Mouse (Mus musculus) limb, embryonic 12.5 days (tissue): ENCODE results near the gene Gal3st4. TPM values are rescaled to one million over a fixed set of nuclear protein-coding genes. Genes with fewer than 3 reads are reported as not detected.

Source experiments
- ATAC-seq: fragments of 200-750 bp; cut with Nextera tagmentation; 2 replicates; pipeline ENCODE4 v1.8.0; 2017; ENCODE audit warnings: low read depth, moderate TSS enrichment; ENCODE audit not compliant: insufficient number of reproducible peaks, insufficient read depth, low FRiP score, low TSS enrichment
- H3K27ac ChIP-seq: fragments of 300-500 bp; sonication (generic); 2 replicates; pipeline ENCODE4 v1.5.1; 2016; ENCODE audit warnings: mild to moderate bottlenecking, moderate library complexity
- H3K27me3 ChIP-seq: fragments of 300-500 bp; sonication (generic); 2 replicates; pipeline ENCODE4 v1.6.1; 2016; ENCODE audit warnings: mild to moderate bottlenecking, moderate library complexity
- H3K36me3 ChIP-seq: fragments of 300-500 bp; sonication (generic); 2 replicates; pipeline ENCODE4 v1.6.1; 2016; ENCODE audit warnings: mild to moderate bottlenecking, moderate library complexity
- H3K4me1 ChIP-seq: fragments of 300-500 bp; sonication (generic); replicated peaks from 2 replicates; pipeline ENCODE4 v1.6.1; 2016
- H3K4me2 ChIP-seq: fragments of 300-500 bp; sonication (generic); 2 replicates; pipeline ENCODE4 v1.6.1; 2016; ENCODE audit warnings: mild to moderate bottlenecking, moderate library complexity
- H3K4me3 ChIP-seq: fragments of 300-500 bp; sonication (generic); replicated peaks from 2 replicates; pipeline ENCODE4 v1.5.1; 2016; ENCODE audit warnings: mild to moderate bottlenecking
- H3K9ac ChIP-seq: fragments of 300-500 bp; sonication (generic); replicated peaks from 2 replicates; pipeline ENCODE4 v1.6.1; 2016; ENCODE audit warnings: mild to moderate bottlenecking, moderate library complexity
- H3K9me3 ChIP-seq: fragments of 300-500 bp; sonication (generic); 2 replicates; pipeline ENCODE4 v1.6.1; 2016; ENCODE audit warnings: mild to moderate bottlenecking, moderate library complexity
- WGBS: fragments of 180-500 bp; shearing (Covaris S2); methylation state at CpG from one replicate; pipeline ENCODE4 v1.1.7; 2016; 5-methylcytosine and 5-hydroxymethylcytosine counted together
- polyA plus RNA-seq: library from polyadenylated mRNA; unstranded; fragments of >200 nt; fragmentation: Nextera tagmentation; extraction: Ambion mirVana; gene quantifications from 2 replicates; pipeline ENCODE4 v1.2.1, GENCODE M21; 2016

Gal3st4 gene
- polyA plus RNA-seq, 1 experiment from 2014 or later = 4.5 TPM

DNA sequence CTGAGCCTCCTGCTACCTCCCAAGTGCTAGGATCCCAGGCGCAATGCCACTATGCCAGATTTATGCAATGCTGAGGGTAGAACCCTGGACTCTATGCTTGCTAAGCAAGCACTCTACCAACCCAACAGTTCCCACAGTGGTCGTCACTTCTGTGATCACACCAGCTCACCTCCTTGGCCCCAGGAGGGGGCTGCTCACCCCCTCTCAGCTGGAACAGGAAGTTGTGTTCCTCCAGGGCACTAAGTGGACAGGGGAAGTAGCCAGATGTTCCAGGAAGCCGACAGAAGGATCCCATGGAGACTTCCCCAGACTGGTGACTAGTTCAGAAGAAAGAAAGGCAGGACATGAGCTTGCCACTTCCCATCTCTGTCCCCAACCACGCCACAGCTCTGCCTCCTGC lies 10.6 kb downstream of the Gal3st4 start:
- peak overlapping the region; percentile 99; the same call in 1 of the 2 replicates for H3K4me2 ChIP-seq
- H3K9ac ChIP-seq = no peak overlapping the region
- peak overlapping the region; percentile 88; the same call in 1 of the 2 replicates for H3K4me3 ChIP-seq
- no peaks in the 10 kb centered on the region for H3K27me3 ChIP-seq
- no peaks in the 10 kb centered on the region for H3K9me3 ChIP-seq
- peaks cover 13% of the 10 kb centered on the region for H3K4me1 ChIP-seq
- WGBS = 79% methylated on average over 4 of the region's 4 CpGs
- no peak overlapping the region for H3K27ac ChIP-seq
- peaks cover 65% of the 10 kb centered on the region for H3K36me3 ChIP-seq
- no peak for ATAC-seq

DNA sequence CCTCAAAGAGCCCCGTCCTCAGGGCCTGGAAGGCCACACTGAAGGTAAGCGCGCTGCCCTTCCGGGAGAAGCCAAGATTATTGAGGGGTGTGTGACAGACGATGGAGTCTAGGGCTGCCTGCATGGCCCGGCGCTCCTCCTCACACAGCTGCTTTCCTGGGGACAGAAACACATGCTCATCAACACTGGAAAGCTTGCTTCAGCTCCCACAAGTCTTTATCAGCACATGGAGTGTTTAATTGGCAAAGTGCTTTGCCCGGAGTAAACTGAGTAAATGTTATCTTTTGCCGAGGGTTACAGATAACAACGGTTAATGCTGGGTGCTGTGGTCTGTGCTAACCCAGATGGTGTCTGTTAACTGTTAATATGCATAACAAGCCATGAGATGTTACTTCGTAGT lies 11.8 kb downstream of the Gal3st4 start:
- no peaks in the 10 kb centered on the region for H3K27me3 ChIP-seq
- H3K9me3 ChIP-seq = no peaks in the 10 kb centered on the region
- peaks cover 19% of the 10 kb centered on the region for H3K4me1 ChIP-seq
- no peak overlapping the region for H3K9ac ChIP-seq
- 93% methylated on average over 11 of the region's 11 CpGs for whole genome bisulfite sequencing
- H3K27ac ChIP-seq = no peak overlapping the region
- no peak for ATAC-seq
- H3K4me3 ChIP-seq = no peak overlapping the region
- peaks cover 61% of the 10 kb centered on the region for H3K36me3 ChIP-seq
- H3K4me2 ChIP-seq = no peak overlapping the region

DNA sequence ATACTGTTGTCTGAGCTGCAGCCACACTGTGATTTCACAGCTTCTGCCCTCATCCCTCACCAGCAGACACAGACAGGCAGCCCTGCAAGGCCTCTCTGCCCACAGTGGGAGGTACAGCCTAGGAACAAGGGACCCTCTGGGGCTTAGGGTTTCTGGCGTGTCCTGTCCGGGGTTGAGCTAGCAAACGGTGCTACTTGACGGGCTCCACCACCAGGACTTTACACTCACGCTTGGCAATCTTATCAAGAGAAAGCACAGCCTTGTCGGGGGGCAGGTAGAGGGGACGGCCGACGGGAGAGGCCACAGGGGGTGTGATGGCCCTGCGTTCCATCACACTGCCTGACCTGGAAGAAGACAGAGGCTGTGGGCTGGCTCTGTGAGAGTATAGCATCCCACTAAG lies 12.6 kb downstream of the Gal3st4 start:
- 88% methylated on average over 10 of the region's 10 CpGs for WGBS
- no peak overlapping the region for H3K4me2 ChIP-seq
- H3K36me3 ChIP-seq = peaks cover 55% of the 10 kb centered on the region
- H3K9ac ChIP-seq = no peak overlapping the region; the same call in 1 of the 2 replicates
- no peak overlapping the region for H3K4me3 ChIP-seq
- peaks cover 20% of the 10 kb centered on the region for H3K4me1 ChIP-seq
- H3K27ac ChIP-seq = no peak overlapping the region
- ATAC-seq = no peak
- H3K27me3 ChIP-seq = no peaks in the 10 kb centered on the region
- H3K9me3 ChIP-seq = no peaks in the 10 kb centered on the region

GRCm38 (mm10) chr5:138258993-138259392 lies 13.6 kb downstream of the Gal3st4 start:
- Histone ChIP-seq H3K4me1 (peaks cover 20% of the 10 kb centered on the region), H3K27me3 (no peaks in the 10 kb centered on the region), H3K9me3 (no peaks in the 10 kb centered on the region), H3K4me2 (no peak overlapping the region), H3K9ac (0 out of 2 replicates have a peak overlapping the region, but pooled peaks have one; percentile 23), H3K36me3 (peaks cover 55% of the 10 kb centered on the region), H3K4me3 (no peak overlapping the region), H3K27ac (no peak overlapping the region)
- 45% methylated on average over 7 of the region's 7 CpGs for WGBS
- ATAC-seq = no peak

- H3K4me2 ChIP-seq = no peak overlapping the region
- WGBS = 92% methylated on average over 6 of the region's 6 CpGs
- no peak for ATAC-seq
- H3K27ac ChIP-seq = no peak overlapping the region
- H3K4me3 ChIP-seq = no peak overlapping the region
- no peaks in the 10 kb centered on the region for H3K9me3 ChIP-seq
- no peaks in the 10 kb centered on the region for H3K27me3 ChIP-seq
- H3K9ac ChIP-seq = no peak overlapping the region
- peaks cover 20% of the 10 kb centered on the region for H3K4me1 ChIP-seq
- H3K36me3 ChIP-seq = peaks cover 55% of the 10 kb centered on the region
Measured at GRCm38 (mm10) chr5:138258542-138258941, 14.1 kb downstream of the Gal3st4 start.

DNA sequence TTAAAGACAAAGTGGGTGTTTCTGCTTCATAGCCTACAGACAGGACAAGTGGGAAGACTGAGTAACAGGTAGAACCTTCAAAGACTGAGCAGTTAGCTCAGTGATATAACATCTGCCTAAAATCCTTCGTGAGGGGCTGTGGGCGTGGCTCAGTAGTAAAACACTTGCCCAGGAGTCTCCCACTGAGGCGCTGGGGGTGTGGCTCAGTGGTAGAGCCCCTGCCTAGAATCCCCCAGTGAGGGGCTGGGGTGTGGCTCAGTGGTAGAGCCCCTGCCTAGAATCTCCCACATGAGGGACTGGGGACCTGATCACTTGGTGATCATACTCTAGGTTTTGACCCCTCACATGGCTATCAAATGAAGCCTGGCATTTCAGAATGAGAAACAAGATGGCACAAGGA lies 14.6 kb downstream of the Gal3st4 start:
- no peak overlapping the region for H3K27ac ChIP-seq
- WGBS = 83% methylated on average over 3 of the region's 3 CpGs
- peaks cover 18% of the 10 kb centered on the region for H3K4me1 ChIP-seq
- no peak overlapping the region for H3K4me2 ChIP-seq
- no peak overlapping the region for H3K4me3 ChIP-seq
- peaks cover 55% of the 10 kb centered on the region for H3K36me3 ChIP-seq
- ATAC-seq = no peak
- no peak overlapping the region for H3K9ac ChIP-seq
- no peaks in the 10 kb centered on the region for H3K27me3 ChIP-seq
- no peaks in the 10 kb centered on the region for H3K9me3 ChIP-seq

DNA sequence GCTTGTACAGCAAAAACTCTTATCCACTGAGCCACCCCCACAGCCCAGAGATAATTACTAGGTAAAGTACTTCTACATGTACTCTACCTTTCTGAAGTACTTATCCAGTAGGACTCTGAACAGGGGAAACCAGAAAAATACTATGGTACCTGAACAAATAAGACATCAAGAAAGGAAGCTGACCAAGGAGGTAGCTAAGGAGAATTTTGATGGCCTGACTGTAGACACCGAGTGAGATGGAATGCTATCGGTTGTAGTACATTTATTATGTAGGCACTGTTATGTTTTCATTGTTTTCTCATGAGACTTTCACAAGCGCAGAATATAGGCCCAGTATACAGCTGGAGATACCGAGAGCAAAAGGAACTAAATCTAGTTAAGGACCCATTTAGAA lies 15.1 kb downstream of the Gal3st4 start:
- Histone ChIP-seq H3K9me3 (no peaks in the 10 kb centered on the region), H3K4me2 (no peak overlapping the region), H3K9ac (no peak overlapping the region), H3K27me3 (no peaks in the 10 kb centered on the region), H3K4me1 (peaks cover 13% of the 10 kb centered on the region), H3K36me3 (peaks cover 55% of the 10 kb centered on the region), H3K27ac (no peak overlapping the region), H3K4me3 (no peak overlapping the region)
- WGBS = 97% methylated on average over 4 of the region's 4 CpGs
- no peak for ATAC-seq

DNA sequence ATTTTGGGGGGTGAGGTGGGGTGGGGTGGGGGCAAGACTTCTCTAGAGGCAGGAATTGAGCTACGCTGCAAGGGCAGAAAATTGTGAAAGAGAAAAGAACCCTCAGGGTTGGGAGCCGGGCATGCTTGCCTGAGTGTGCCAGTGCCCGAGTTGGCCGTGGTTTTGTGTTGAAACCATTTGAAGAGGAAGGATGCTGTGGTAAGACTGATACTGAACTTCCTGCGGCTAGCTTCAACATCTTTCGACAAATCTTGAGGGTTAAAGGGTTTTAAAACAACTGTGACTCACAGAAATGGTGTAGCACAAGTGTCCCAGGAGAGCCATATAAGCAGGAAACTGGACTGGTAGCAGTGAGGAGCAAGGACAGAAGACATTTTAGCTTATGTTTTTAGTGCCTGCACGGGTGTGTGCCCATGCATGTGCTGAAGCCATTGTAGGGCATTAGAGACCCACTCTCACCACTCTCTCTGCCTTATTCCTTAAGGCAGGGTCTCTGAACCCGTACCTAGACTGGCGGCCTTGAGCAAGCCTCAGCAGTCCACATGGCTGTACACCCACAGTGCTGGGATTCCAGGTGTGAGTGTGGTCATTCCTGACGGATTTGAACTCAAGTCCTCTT lies 15.6 kb downstream of the Gal3st4 start:
- Histone ChIP-seq H3K4me1 (peaks cover 10% of the 10 kb centered on the region), H3K4me2 (no peak overlapping the region), H3K9ac (no peak overlapping the region), H3K36me3 (peaks cover 50% of the 10 kb centered on the region), H3K9me3 (no peaks in the 10 kb centered on the region), H3K27ac (no peak overlapping the region), H3K27me3 (no peaks in the 10 kb centered on the region), H3K4me3 (no peak overlapping the region)
- ATAC-seq = no peak
- WGBS = 87% methylated on average over 10 of the region's 10 CpGs

DNA sequence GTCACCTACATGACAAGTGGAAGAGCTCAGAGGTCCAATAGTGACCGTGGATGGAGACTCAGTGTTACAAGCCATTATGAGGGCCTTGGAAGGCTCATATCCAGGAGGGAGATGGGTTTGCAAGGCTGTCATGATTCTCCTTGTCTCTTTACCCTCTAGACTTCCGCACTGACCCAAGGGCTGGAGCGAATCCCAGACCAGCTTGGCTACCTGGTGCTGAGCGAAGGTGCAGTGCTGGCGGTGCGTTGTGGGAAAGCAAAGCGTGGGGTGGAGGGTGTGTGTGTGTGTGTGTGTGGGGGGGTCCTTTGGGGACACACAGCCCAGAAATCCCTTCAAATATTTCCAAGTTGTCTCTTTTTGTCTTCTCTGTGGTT lies 16.6 kb downstream of the Gal3st4 start:
- Histone ChIP-seq H3K4me1 (peaks cover 10% of the 10 kb centered on the region), H3K36me3 (peaks cover 40% of the 10 kb centered on the region), H3K27ac (peak overlapping the region; percentile 79), H3K27me3 (no peaks in the 10 kb centered on the region), H3K9me3 (no peaks in the 10 kb centered on the region), H3K4me2 (peak overlapping the region; percentile 82), H3K4me3 (peak overlapping the region; percentile 58), H3K9ac (peak overlapping the region; percentile 58)
- WGBS = 20% methylated on average over 7 of the region's 7 CpGs
- no peak; the same call in none of the 2 replicates for ATAC-seq

DNA sequence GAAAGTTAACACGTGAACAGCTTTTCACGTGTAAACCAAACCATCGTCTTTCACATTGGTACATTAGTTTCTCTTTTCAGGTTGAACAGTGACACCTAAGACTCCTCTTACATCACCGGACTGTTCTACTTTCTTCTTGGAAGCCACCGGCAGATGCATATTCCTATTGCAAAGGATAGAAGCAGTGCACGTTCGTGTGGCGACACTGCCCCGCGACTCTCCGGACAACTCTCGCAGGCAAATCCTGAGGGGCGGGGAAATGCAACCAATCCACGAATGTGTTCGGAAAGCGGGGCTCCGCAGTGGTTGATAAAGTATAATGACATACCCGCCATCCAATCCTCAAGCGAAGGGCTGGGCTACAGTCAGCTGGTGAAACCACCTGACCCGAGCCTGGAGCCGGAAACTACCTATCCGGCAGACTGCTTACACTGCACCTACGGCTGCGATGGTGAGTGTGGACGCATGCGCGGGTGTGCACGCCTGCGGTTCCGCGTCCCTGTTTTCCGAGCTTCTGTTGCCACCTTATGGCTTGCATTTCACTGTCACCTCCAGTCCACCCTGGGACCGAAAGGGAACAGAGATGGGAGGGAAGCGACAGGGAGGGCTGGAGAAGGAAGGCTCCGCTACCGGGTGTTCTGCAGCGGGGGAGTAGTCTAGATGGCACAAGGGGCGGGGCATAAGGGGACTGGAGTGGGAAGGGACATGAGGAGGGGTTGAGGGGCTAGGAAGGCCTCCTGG lies 17.1 kb downstream of the Gal3st4 start, which contains the start of gene Lamtor4:
Lamtor4 (plus strand) TSS at position 130 of the 741 bp plus-strand sequence.
- peak; percentile 99 for ATAC-seq
- Histone ChIP-seq H3K36me3 (peaks cover 34% of the 10 kb centered on the region), H3K9me3 (no peaks in the 10 kb centered on the region), H3K27me3 (no peaks in the 10 kb centered on the region), H3K9ac (peak within 1 kb of the TSS; percentile 58), H3K4me3 (peak within 1 kb of the TSS; percentile 58), H3K4me2 (peak within 1 kb of the TSS; percentile 82), H3K4me1 (peaks cover 10% of the 10 kb centered on the region), H3K27ac (peak within 1 kb of the TSS; percentile 79)
- under 1% methylated on average over 38 of the region's 38 CpGs for WGBS

DNA sequence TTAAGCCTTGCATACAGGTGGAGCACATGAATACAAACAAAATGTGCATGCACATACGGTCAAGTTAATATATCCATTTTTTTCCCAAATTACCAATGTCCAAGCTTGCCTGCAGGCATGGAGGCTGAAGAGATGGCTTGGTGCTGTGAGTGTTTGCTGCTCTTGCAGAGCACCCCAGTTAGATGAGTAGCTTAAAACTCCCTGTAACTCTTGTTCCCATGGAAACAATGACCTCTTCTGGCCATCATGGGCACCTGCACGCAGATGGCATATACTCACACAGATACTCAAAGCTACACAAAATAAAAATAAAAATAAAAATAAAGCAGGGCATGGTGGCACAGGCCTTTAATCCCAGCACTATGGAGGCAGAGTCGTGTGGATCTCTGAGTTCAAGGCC lies 19.6 kb downstream of the Gal3st4 start:
- Histone ChIP-seq H3K36me3 (peaks cover 10% of the 10 kb centered on the region), H3K4me1 (peaks cover 10% of the 10 kb centered on the region), H3K27me3 (no peaks in the 10 kb centered on the region), H3K27ac (no peak overlapping the region), H3K4me3 (no peak overlapping the region), H3K4me2 (no peak overlapping the region), H3K9me3 (no peaks in the 10 kb centered on the region), H3K9ac (no peak overlapping the region)
- WGBS = 86% methylated on average over 3 of the region's 3 CpGs
- no peak for ATAC-seq
